13 mouse cellular contexts compared by ENCODE assay signal in the genomic region with DNA sequence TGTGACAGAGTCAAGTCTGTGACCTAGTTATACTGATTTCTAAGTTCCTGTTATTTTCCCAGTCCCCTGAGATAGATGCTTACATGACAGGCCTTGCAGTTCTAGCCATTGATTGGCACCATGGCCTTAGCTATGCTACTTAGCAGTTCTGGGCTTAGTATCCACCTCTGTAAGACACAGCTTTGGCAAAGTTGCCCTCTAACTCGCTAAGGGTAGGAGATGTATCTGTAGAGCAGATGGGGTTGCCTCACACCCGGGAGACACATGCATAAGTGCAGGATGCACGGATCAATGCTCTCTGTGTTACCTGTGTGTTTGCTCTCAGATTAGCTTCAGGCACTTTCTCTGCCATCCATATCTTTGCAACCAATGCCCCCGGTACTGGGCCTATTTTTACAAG. TPM values are rescaled to one million over a fixed set of nuclear protein-coding genes. Genes with fewer than 3 reads are reported as not detected.
"Had no signal": no experiment of that assay in that cellular context is flagged by ENCODE, and none has a peak within 500 bp of the region (broad histone marks: within the 10 kb centered on the region; RNA-seq: fewer than 3 reads in every experiment).

No protein-coding gene starts in this region.

- H3K27ac ChIP-seq: kidney, postnatal 0 days; layer of hippocampus, adult 2 months; limb, embryonic 12.5 days; liver, embryonic 15.5 days; midbrain, embryonic 13.5 days had no signal

- H3K4me3 ChIP-seq: layer of hippocampus, adult 2 months; limb, embryonic 12.5 days; liver, embryonic 15.5 days; midbrain, embryonic 13.5 days had no signal

- H3K36me3 ChIP-seq: limb, embryonic 12.5 days; liver, embryonic 15.5 days; midbrain, embryonic 13.5 days had no signal

- H3K4me2 ChIP-seq: limb, embryonic 12.5 days; liver, embryonic 15.5 days; midbrain, embryonic 13.5 days had no signal

- H3K27me3 ChIP-seq: limb, embryonic 12.5 days; liver, embryonic 15.5 days; midbrain, embryonic 13.5 days had no signal

- H3K4me1 ChIP-seq: limb, embryonic 12.5 days; liver, embryonic 15.5 days; midbrain, embryonic 13.5 days had no signal

- H3K9me3 ChIP-seq: limb, embryonic 12.5 days; liver, embryonic 15.5 days; midbrain, embryonic 13.5 days had no signal

- H3K9ac ChIP-seq: limb, embryonic 12.5 days; liver, embryonic 15.5 days; midbrain, embryonic 13.5 days had no signal

- ATAC-seq: lung, postnatal 0 days; midbrain, embryonic 13.5 days had no signal

- DNase-seq: lung, adult 2 months; lung, postnatal 36 days; right cerebral cortex, postnatal 4 days; spleen, adult 18-20 months; thymus, adult 18-20 months; thymus, postnatal 14 days had no signal

RNA-seq across cellular contexts. Expression of gene Ntf3, which starts 36.7 kb away (rescaled TPM):
- total RNA-seq: megakaryocyte progenitor cell, adult 5-6 weeks had no signal
